Mouse (Mus musculus) macrophage (primary cell): ENCODE results near the gene Rbmx2. TPM values are rescaled to one million over a fixed set of nuclear protein-coding genes. Genes with fewer than 3 reads are reported as not detected.
A peak's percentile ranks its signal among the peaks of the same experiment; 100 is the strongest.

Experiments
- H3K27ac ChIP-seq: fragments of 350-480 bp; formaldehyde crosslinking; 2 replicates; pipeline ENCODE4 v1.9.0; 2021
- H3K36me3 ChIP-seq: fragments of 350-480 bp; formaldehyde crosslinking; 2 replicates; pipeline ENCODE4 v1.9.0; 2021; ENCODE audit errors: inconsistent target
- H3K4me3 ChIP-seq: fragments of 350-480 bp; formaldehyde crosslinking; 2 replicates; pipeline ENCODE4 v1.9.0; 2021; ENCODE audit errors: inconsistent target
- H3K79me2 ChIP-seq: fragments of 350-480 bp; formaldehyde crosslinking; 2 replicates; pipeline ENCODE4 v1.9.0; 2021; ENCODE audit errors: inconsistent target
- WGBS: methylation state at CpG from one replicate; pipeline ENCODE4 v1.1.7; 2026; ENCODE audit warnings: inconsistent platforms; ENCODE audit not compliant: missing documents; 5-methylcytosine and 5-hydroxymethylcytosine counted together
- polyA plus RNA-seq: library from polyadenylated mRNA; stranded (reverse); fragments of 250-400 nt; gene quantifications from 3 replicates; pipeline ENCODE4 v1.2.4, GENCODE M21; 2018; ENCODE audit warnings: inconsistent platforms
- total RNA-seq, 78 experiments: library from RNA; depleted of rRNA; stranded (reverse); fragments of 250-400 nt; gene quantifications; 1 replicate in 9 of 78; 2 replicates in 24 of 78; 3 replicates in 43 of 78; 4 replicates in 2 of 78; pipeline ENCODE4 v1.2.4; 2018; ENCODE audit warnings: inconsistent platforms in 56 of 78

The Rbmx2 gene
- 10 to 100 TPM in 1 of 26 experiments, 1 to 10 TPM in 24, under 1 TPM in 1; 0.93 to 11.3 (median 5.2) TPM for total RNA-seq (2018; cell fraction: chromatin; rRNA removed)
- 1 to 10 TPM; 3.2 to 5.8 (median 4.2) TPM for total RNA-seq (2018; cell fraction: cytosol; rRNA removed)
- total RNA-seq (2018; cell fraction: nucleus; rRNA removed) = 1 to 10 TPM in 25 of 26 experiments, under 1 TPM in 1; 0.95 to 9.1 (median 3.9) TPM
- 3.2 to 8.2 TPM (median 6.5 TPM) in 3 replicates for polyA plus RNA-seq

DNA sequence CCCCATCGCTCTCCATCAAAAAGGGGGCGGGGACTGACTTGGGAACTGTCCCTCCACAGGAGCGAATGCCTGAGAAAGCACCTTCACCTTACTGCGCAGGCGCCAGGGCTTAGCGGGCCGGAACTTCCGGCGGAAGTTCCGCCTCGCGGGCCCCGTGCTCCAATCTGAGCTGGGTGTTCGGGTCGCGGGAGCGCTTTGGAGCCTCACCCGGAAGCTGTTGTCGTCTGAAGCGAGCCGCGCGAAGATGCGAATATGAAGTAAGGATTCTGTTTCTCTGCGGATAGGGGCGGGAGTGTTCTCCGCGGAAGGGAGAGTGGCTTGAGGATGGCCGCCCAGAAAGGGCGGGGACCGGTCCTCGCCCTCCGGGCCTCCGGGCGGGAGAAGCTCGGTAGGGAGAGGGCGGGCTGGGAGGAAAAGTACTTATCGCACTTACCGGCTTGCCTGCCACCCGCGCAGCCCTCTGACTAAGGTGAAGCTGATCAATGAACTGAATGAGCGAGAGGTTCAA lies at the start of gene Rbmx2:
TSS of gene Rbmx2 (plus strand) at position 141 of the 508 bp plus-strand sequence.
- H3K27ac ChIP-seq = no peak within 1 kb of the TSS
- H3K36me3 ChIP-seq = no peaks in the 10 kb centered on the region; the same call in 1 of the 2 replicates
- peak within 1 kb of the TSS; percentile 46 for H3K4me3 ChIP-seq
- peaks cover 8% of the 10 kb centered on the region; the same call in 1 of the 2 replicates for H3K79me2 ChIP-seq
- WGBS = 27% methylated on average over 7 of the region's 42 CpGs

- WGBS = 64% methylated on average over 3 of the region's 6 CpGs
- Histone ChIP-seq H3K79me2 (no peaks in the 10 kb centered on the region), H3K27ac (no peak overlapping the region), H3K4me3 (no peak overlapping the region), H3K36me3 (no peaks in the 10 kb centered on the region)
Observed at GRCm38 (mm10) chrX:48666807-48667206, 28.0 kb upstream of the Rbmx2 start.

DNA sequence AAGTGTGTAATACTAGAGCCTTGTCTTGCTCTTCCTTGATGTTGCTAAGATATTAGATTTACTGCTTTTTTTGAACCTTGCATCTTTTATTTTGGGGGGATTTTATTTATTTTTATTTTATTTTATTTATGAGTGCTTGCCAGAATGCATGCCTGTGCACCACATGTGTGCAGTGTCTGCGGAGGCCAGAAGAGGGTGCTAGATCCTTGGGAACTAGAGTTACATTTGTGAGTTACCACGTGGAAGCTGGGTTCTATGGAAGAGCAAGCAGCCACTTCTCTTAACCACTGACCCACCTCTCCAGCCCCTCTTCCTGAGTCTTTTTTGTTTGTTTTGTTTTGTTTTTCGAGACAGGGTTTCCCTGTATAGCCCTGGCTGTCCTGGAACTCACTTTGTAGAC lies 25.2 kb upstream of the Rbmx2 start:
- Histone ChIP-seq H3K79me2 (no peaks in the 10 kb centered on the region), H3K4me3 (no peak overlapping the region), H3K27ac (no peak overlapping the region), H3K36me3 (no peaks in the 10 kb centered on the region)
- 71% methylated on average over 2 of the region's 3 CpGs for WGBS

GRCm38 (mm10) chrX:48671714-48672113 lies 23.1 kb upstream of the Rbmx2 start:
- Histone ChIP-seq H3K4me3 (no peak overlapping the region), H3K36me3 (no peaks in the 10 kb centered on the region), H3K27ac (no peak overlapping the region), H3K79me2 (no peaks in the 10 kb centered on the region)
- WGBS = 38% methylated on average over 3 of the region's 3 CpGs

- 60% methylated on average over 4 of the region's 4 CpGs for WGBS
- no peak within 1 kb of the TSS for H3K4me3 ChIP-seq
Observed at GRCm38 (mm10) chrX:48674171-48674570, 20.6 kb upstream of the Rbmx2 start, which contains the start of gene Gpr119. Gpr119 (minus strand) TSS chrX:48674478.

DNA sequence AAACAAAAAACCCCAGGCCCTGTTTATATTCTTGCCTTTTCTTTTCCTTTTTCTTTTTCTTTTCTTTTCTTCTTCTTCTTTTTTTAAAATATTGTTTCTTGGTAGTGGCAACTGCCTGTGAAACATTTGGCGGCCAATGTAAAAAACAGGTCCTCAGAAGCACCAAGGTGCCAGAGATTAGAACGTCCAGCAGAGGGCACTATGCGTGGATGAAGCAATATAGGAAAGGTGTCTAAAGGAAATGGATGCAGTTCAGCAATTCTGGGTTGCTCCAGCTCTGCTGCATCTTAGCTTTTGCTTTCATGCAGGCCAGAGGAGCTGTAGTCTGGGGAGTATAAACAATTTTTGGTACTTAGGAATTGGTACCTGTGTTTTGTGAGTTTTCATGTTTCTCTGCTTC lies 11.4 kb upstream of the Rbmx2 start:
- 9% methylated on average over 3 of the region's 3 CpGs for WGBS
- Histone ChIP-seq H3K79me2 (no peaks in the 10 kb centered on the region), H3K27ac (no peak overlapping the region), H3K36me3 (no peaks in the 10 kb centered on the region), H3K4me3 (no peak overlapping the region)

More at GRCm38 (mm10) chrX:48674171-48674570, 20.6 kb upstream of the Rbmx2 start, which contains the start of gene Gpr119:
- H3K36me3 ChIP-seq = no peaks in the 10 kb centered on the region
- no peaks in the 10 kb centered on the region for H3K79me2 ChIP-seq
- H3K27ac ChIP-seq = no peak within 1 kb of the TSS

DNA sequence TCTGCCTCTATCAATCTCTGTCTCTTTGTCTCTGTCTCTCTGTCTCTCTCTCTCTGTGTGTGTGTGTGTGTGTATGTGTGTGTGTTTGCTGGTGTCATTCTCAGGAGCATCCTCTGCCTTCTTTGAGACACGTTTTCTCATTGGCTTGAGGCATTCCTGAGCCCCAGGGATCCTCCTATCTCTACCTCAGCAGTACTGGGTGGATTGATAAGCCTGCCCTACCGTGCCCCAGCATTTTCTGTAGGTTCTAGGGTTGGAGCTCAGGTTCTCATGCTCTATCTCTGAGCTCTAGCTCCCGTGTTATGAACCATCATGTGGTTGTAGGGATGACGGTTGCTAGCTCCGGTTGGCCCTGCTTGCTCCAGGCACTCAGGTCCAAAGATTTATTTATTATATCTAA lies 10.9 kb upstream of the Rbmx2 start:
- H3K79me2 ChIP-seq = no peaks in the 10 kb centered on the region
- no peak overlapping the region for H3K4me3 ChIP-seq
- 84% methylated on average over 4 of the region's 5 CpGs for WGBS
- no peaks in the 10 kb centered on the region for H3K36me3 ChIP-seq
- H3K27ac ChIP-seq = no peak overlapping the region

DNA sequence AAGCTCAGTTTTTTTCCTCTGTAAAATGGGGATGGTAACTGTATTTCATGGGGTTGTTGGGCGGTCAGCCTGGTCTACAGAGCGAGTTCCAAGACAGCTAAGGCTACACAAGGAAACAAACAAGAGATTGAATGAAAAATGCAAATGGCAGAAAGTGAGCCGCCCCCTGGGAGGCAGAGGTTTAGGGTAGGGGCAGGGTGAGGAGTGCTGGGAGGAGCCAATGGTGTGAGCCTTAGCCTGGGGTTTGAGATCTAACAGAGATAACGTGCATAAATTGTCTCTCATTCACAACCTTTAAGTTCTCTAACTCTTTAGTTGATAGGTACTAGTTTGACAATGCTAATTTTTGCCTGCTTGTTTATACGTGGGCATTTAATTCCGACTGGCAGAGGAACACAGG lies 344 bp upstream of the Rbmx2 start:
- Histone ChIP-seq H3K36me3 (no peaks in the 10 kb centered on the region; the same call in 1 of the 2 replicates), H3K4me3 (peak overlapping the region; percentile 46; the same call in 1 of the 2 replicates), H3K79me2 (peaks cover 8% of the 10 kb centered on the region; the same call in 1 of the 2 replicates), H3K27ac (no peak overlapping the region)
- WGBS = 21% methylated on average over 6 of the region's 6 CpGs

- H3K27ac ChIP-seq = no peak overlapping the region
- H3K36me3 ChIP-seq = no peaks in the 10 kb centered on the region
- 95% methylated on average over 9 of the region's 10 CpGs for WGBS
- no peaks in the 10 kb centered on the region for H3K79me2 ChIP-seq
- H3K4me3 ChIP-seq = no peak overlapping the region
Observed at GRCm38 (mm10) chrX:48709701-48710100, 14.9 kb downstream of the Rbmx2 start.

DNA sequence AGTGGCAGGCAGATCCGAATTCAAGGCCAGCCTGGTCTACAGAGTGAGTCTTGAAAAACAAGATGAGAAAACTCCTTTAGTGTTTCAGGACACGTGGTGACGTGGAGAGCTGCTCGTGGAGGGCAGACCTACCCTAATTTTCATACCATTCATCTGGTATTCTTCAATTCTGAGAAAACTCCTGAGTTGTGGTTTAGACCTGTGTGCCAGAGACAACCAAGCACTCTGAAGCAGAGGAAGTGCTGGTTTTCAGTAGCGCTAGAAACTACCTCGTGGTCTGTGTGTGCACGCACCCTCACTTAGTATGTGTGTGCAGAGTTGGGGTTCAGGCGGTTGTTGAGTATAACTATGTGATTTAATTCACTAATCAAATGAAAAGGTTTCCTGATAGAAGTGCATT lies 18.0 kb downstream of the Rbmx2 start:
- WGBS = 76% methylated on average over 8 of the region's 8 CpGs

DNA sequence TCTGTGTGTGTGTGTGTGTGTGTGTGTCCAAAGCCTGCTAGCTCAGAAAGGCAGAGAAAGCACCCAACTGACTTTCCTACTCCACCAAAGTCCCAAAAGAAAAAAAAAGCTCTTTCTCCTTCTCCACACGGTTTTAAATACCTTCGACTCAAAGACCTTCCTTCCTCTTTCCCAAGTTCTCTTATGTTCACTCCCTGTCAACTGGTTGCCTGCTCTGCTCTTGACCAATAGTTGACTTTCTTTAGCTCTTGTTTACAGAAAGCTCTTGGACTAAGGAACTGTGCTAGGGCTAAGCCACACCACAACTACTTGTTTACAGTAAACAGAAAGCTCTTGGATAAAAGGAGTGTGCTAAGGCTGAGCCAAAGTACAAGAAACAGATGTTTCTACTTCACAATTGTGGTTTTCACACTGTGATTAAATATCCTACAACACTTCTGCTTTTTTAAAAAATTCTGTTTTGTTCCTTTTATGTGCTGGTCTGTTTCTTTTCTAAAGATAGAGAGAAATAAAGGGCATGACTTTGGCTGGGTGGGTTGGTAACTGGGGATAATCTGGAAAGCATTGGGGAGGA lies 60.0 kb downstream of the Rbmx2 start:
- Histone ChIP-seq H3K79me2 (no peaks in the 10 kb centered on the region), H3K27ac (no peak overlapping the region), H3K4me3 (no peak overlapping the region), H3K36me3 (no peaks in the 10 kb centered on the region)
- 24% methylated on average over 2 of the region's 2 CpGs for WGBS

More for the DNA sequence above, 18.0 kb downstream of the Rbmx2 start:
- H3K4me3 ChIP-seq = no peak overlapping the region
- H3K27ac ChIP-seq = no peak overlapping the region
- H3K79me2 ChIP-seq = no peaks in the 10 kb centered on the region
- H3K36me3 ChIP-seq = no peaks in the 10 kb centered on the region

Other genes starting within 250 kb of the Rbmx2 start
- 29.9 to 41.0 TPM (median 37.3 TPM) in 3 replicates for gene Elf4, start 231.9 kb upstream of the Rbmx2 start, polyA plus RNA-seq
- 31.7 to 34.7 TPM (median 33.8 TPM) in 3 replicates for gene Aifm1, start 181.4 kb upstream of the Rbmx2 start, polyA plus RNA-seq
- 0.85 to 1.0 TPM (median 1.0 TPM) in 3 replicates for gene Rab33a, start 175.7 kb upstream of the Rbmx2 start, polyA plus RNA-seq
- 4.5 to 6.3 TPM (median 5.4 TPM) in 3 replicates for gene Zfp280c, start 100.5 kb upstream of the Rbmx2 start, polyA plus RNA-seq
- 4.4 to 6.2 TPM (median 4.7 TPM) in 3 replicates for gene Slc25a14, start 71.6 kb upstream of the Rbmx2 start, polyA plus RNA-seq
- not detected in 3 replicates for gene Gpr119, start 20.5 kb upstream of the Rbmx2 start, polyA plus RNA-seq
- gene Gm595, start 182.7 kb downstream of the Rbmx2 start, polyA plus RNA-seq = not detected in 3 replicates